Mouse (Mus musculus) liver, embryonic 14.5 days (tissue): ENCODE measurements around the gene Maco1.

Experiments
- CTCF ChIP-seq: IDR thresholded peaks from 2 replicates; pipeline ENCODE4 v1.5.1; 2016; ENCODE audit warnings: antibody characterized with exemption, low read depth, control low read depth
- EP300 ChIP-seq: IDR thresholded peaks from 2 replicates; pipeline ENCODE4 v1.6.1; 2016; ENCODE audit warnings: antibody characterized with exemption, low read depth

GRCm38 (mm10) chr4:134800693-134801092, 52.5 kb downstream of the Maco1 start:
- no peak for TF ChIP-seq CTCF
- TF ChIP-seq EP300 = no peak
